Mouse (Mus musculus) left cerebral cortex, adult 8-10 months (tissue): ENCODE measurements around the gene Svs5. TPM values are rescaled to one million over a fixed set of nuclear protein-coding genes. Genes with fewer than 3 reads are reported as not detected.
A peak's percentile ranks its signal among the peaks of the same experiment; 100 is the strongest.
"Not testable (repeated sequence)": the region's sequence is repeated elsewhere in the genome, so short reads cannot be mapped to it uniquely, and the experiment has no call there.

Experiments used
- DNase-seq, 2 experiments: peaks; one replicate each; pipeline ENCODE4 v3.0.0; 2022; ENCODE audit warnings: low spot score in 2 of 2
- total RNA-seq, 4 experiments: library from RNA; stranded (reverse); gene quantifications; 2 replicates each; pipeline ENCODE4 v1.2.4; 2022

Svs5 gene
- total RNA-seq = not detected

DNA sequence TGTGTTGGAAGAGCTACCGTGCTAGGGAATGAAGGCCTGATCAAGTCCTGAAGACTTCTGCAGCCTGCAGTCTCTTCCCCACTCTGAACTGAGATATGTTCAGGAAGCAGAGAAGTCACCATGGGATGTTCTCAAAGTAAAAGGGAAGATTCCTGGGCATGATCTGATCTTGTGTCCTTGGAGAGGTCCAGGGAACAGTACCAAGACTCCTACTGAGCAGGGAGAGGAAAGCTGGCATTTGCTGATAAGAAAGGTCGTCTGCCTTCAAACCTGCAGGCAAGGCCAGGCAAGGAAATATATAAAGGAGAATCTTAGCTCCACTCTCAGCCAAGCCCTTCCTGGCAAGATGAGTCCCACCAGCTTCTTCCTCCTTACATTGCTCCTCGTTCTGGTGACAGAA, at the start of gene Svs5:
Gene Svs5, plus strand, starts transcription at position 301 of the 400 bp plus-strand sequence.
- DNase-seq = not testable (repeated sequence)

- not testable (repeated sequence) for DNase-seq
These were observed 43.6 kb upstream of the Svs5 start, which contains the start of gene Svs3a for GRCm38 (mm10) chr2:164288968-164289367. Gene Svs3a, plus strand, starts transcription at chr2:164289268.

DNA sequence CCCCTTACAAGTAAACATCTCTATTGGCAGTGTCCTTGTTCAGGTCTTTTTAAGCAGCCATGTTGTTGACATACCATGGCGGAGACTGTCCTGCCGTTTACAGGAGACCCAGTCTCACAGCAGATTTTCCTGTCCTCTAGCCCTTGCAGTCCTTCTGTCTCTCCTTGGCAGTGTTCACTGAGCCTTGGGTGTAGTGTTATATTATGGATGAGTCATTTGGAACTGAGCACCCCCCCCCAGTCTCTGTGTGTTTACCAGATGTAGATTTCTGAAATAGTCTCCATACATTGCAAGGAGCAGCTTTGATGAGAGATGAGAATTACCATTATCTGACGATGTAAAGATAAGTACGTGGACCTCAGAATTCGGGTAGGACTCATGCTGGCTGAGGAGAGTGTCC, 19.9 kb upstream of the Svs5 start:
- peak in 1 of 2 experiments; percentile 15 for DNase-seq

DNA sequence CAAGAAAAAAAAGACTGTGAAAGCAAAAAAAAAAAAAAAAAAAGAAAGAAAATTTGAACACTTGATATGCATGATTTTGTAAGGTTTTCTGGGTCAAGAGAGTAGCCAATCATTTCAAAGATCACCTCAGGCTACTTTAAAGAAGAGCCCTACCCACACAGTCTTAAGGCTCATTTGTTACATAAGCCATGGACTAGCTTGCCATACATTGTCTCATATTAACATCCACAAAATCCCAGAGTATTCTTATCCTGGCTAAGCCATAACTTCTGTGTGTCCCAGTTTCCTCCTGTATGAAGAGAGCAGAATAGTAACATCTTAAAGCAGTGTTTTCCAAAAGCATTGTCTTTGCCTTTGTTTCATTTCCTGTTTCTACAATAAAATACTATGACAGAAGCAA, 17.1 kb upstream of the Svs5 start:
- DNase-seq = not testable (repeated sequence)

- not testable (repeated sequence) for DNase-seq
These were observed 16.1 kb upstream of the Svs5 start, which contains the start of gene Svs6 for GRCm38 (mm10) chr2:164316451-164316850. Gene Svs6, plus strand, starts transcription at chr2:164316751.

DNA sequence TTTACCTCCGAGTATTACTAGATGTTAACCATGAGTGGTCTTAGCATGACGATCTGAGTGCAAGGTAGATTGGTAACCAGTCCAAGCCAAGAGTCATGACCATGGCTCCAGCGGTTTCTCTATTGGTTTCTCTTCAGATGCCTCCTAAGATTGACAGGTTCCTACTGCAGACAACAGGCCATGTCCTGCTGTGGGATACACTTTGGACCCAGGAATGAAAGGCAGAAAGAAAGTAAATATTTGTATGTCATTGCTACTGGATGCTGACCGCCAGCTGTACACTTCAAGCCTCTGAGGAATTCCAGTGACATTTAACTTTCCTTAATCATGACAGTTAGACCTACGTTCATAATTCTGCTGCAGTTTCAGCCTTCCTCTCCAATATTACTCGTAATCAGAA, 11.6 kb upstream of the Svs5 start:
- no peak for DNase-seq

DNA sequence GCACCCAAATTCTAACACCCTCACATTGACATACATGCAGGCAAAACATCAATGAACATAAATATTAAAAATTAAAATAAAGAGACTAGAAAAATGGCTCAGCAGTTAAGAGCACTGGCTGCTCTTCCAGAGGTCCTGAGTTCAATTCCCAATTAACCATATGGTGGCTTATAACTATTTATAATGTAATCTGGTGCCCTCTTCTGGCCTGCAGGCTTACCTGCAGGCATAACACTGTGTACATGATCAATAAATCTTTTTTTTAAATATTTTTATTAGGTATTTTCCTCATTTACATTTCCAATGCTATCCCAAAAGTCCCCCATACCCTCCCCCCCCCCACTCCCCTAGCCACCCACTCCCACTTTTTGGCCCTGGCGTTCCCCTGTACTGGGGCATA, 11.2 kb downstream of the Svs5 start:
- not testable (repeated sequence) for DNase-seq

- not testable (repeated sequence) for DNase-seq
These were observed 15.2 kb downstream of the Svs5 start for GRCm38 (mm10) chr2:164347697-164348096.

GRCm38 (mm10) chr2:164348980-164349379, 16.4 kb downstream of the Svs5 start:
- DNase-seq = no peak

DNA sequence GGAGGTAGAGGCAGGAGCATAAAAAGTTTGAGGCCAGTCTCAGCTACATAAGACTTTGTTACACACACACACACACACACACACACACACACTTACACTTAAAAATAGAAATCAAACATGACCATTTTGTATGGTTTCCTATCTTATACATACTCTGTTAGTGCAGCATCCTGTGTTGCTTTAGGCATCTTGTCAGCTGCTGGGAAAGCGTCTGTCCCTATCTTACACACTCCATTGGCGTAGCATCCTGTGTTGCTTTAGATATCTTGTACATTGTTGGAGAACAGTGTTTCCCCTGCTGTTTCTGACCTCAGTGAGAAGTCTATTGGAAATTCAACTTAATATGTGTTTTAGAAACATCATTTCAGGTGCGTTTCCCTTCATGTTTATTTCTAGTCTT, 20.2 kb downstream of the Svs5 start:
- no peak for DNase-seq

- no peak for DNase-seq
These were observed 20.8 kb downstream of the Svs5 start for GRCm38 (mm10) chr2:164353356-164353755.

- no peak for DNase-seq
These were observed 23.8 kb downstream of the Svs5 start for GRCm38 (mm10) chr2:164356177-164356967.

- DNase-seq = no peak
These were observed 25.8 kb downstream of the Svs5 start for GRCm38 (mm10) chr2:164358373-164358772.

- DNase-seq = no peak
These were observed 26.5 kb downstream of the Svs5 start for GRCm38 (mm10) chr2:164359031-164359430.

DNA sequence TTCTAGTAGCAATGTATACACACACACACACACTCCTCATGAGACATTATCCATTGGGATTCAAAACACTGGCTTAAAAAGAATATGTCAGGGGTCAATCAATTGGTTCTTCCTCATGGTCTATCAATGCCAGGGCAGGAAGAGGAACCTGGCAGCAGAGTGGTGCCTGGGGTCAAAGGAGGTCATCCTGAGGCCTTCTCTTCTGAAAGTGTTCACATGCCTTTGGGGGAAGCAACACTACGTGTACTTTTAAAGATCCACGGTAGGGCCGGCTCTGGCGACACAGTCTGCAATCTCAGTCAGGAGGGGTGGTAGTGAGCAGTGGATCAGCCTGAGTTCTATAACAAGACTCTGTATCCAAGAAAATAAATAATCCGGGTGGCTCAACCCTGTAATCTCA, 27.1 kb downstream of the Svs5 start:
- no peak for DNase-seq

DNA sequence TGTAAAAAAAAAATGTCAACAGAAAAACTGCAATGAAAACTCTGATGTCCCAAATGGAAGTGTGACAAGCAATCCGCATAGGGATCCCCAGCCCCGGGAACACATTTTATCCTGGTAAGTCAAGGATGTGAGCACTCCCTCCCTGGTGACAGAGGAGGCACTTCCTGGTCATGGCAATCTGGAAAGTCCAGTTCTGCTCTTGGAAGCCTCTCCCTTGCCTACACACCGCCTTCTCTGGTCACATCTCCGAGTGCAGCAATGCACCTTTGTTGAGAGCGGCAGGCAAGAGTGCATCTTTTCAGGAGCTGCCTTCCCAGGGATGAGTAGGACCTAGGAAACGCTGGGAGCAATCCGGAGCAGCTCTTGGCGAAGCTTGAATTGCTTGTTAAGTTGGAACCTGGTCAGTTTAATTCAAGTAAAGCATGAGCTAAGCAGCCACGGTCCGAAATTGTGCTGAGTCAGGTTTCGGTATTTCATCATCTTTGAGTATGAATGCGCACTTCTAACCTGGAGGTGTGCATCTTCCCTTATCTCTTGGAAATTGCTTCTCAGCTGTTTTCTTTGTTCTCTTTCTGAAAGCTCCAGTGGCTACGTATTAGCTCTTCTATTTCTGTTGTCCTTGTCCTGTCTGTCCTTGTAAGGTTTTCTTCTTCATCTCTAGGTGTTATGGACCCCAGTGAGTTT, 28.6 kb downstream of the Svs5 start:
- DNase-seq = no peak

GRCm38 (mm10) chr2:164366947-164367346, 34.4 kb downstream of the Svs5 start:
- no peak for DNase-seq

DNA sequence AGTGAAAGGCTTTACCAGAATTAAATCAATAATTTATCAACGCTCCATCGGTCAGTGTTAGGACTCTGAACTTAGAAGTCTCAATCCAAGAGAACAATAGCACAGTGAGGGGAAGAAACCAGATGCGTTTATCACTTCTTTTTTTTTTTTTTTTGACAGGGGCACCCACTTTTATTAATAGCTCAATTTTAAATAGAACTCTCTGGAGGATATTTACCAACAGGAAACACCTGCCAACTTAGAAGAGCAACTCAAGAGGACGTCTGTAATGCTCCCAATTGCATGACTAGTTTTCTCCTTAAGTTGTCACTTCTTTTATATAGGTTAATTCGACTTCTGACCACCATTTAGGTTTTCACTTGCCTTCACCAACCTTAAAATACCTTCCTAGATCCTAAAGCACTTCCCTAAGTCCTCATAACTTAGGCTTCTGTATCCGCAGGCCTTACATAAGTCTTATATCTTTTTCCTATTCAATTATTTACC, 36.1 kb downstream of the Svs5 start:
- DNase-seq = no peak

DNA sequence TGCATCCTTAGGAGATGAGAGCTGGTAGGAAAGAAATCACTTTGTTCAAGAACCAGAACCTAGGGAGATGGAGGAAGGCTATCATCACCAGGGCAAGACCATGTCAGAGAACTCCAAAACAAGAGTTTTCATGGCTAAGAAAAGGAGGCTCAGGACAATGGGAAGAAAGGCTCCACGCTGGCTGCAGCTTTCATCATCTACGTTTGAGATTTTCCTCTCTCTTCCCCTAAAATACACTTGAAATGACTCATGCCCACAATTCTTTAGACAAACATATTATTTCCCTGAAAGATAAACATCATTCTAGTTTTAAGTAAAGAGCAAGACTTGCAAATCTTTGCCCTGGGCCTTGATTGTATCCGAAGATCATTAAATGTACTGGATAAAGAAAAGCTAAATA, 38.8 kb downstream of the Svs5 start:
- no peak for DNase-seq

DNA sequence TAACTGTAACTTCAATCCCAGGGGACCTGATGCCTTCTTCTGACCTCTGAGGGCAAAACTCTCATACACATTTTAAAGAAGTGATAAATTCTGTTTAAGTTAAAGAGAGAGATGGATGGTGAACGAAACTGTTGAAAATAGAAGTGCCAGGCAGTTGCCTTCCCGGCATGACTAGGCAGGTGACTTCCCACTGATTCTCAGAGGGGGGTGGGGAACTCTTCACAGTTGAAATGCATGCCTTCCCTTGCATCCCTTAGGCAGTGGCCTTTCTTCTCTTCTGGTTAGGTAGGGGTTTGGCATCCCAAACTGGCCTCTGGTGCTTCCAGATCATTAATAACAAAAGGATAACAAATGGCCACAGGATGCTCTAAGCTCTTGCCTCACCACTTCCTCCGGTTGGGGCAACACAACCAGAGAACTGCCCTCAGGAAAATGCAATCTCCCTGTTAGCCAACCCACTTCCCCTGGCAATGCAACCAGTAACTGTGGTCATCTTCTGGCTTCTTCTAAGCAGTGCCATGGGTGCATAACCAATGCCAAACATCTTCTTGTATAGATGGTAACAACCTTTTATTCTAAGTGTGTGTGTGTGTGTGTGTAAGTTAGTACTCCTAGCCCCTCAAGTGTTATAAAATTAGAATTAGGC, 40.0 kb downstream of the Svs5 start:
- DNase-seq = no peak

DNA sequence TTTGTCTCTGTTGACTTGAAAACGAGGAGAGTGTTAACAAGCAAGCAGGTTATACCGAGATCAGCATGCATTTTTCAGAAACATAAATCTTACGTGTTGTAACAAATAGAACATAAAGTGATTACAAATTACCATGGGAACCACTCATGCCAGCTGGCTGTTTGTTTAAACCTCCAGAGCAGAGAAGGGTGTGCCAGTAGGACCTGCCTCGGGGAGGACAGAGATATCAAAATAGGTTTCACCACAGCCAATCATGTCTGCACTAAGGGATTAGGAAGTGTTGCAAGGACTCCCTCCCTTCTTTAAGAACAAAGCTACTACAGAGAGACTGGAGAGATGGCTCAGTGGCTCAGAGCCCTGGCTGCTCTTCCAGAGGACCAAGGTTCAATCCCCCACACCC, 40.6 kb downstream of the Svs5 start:
- DNase-seq = no peak
